In genomic region chr12:82104211-82104610, GRCm38 (mm10) we compare ENCODE assay signal across 10 mouse cellular contexts.
DNase-seq lines count a peak whose midpoint lies in the region; ATAC-seq and TF ChIP-seq lines count a peak whose summit lies in the region.
"Had no signal": no experiment of that assay in that cellular context is flagged by ENCODE, and none has a peak within 500 bp of the region (broad histone marks: within the 10 kb centered on the region; RNA-seq: fewer than 3 reads in every experiment).

No protein-coding gene starts in this region.

- H3K27ac ChIP-seq in intestine, embryonic 15.5 days = 0 out of 2 replicates have a peak overlapping the region, but pooled peaks have one; percentile 33
- no peak overlapping the region for H3K27ac ChIP-seq in intestine, postnatal 0 days (ENCODE audit: low read depth, low read length)
- H3K27ac ChIP-seq in kidney, embryonic 14.5 days (ENCODE audit: low read depth, low read length) = no peak overlapping the region
- H3K27ac ChIP-seq: liver, embryonic 13.5 days had no signal

- no peaks in the 10 kb centered on the region for H3K27me3 ChIP-seq in intestine, embryonic 15.5 days (replicated peaks)
- H3K27me3 ChIP-seq in intestine, postnatal 0 days (replicated peaks; ENCODE audit: control insufficient read depth, insufficient read depth, low read length) = no peaks in the 10 kb centered on the region
- no peaks in the 10 kb centered on the region for H3K27me3 ChIP-seq in kidney, embryonic 14.5 days (ENCODE audit: control insufficient read depth, insufficient read depth, low read length)
- H3K27me3 ChIP-seq: embryonic facial prominence, embryonic 15.5 days; liver, embryonic 13.5 days had no signal

- peak; percentile 66 to 85 for DNase-seq in frontal cortex, postnatal 14 days (ENCODE audit: low spot score in 2 of 2)
- DNase-seq in layer of hippocampus, postnatal 36 days = peak; percentile 80 to 82
- peak; percentile 47 for DNase-seq in right cerebral cortex, postnatal 4 days
- no peak for DNase-seq in adipocyte (ENCODE audit: low spot score)
- no peak for DNase-seq in thymus, postnatal 10 days (ENCODE audit: low spot score in 2 of 2)
- DNase-seq: liver, embryonic 13.5 days had no signal

- H3K4me3 ChIP-seq in intestine, embryonic 15.5 days (replicated peaks) = no peak overlapping the region
- no peak overlapping the region for H3K4me3 ChIP-seq in intestine, postnatal 0 days (ENCODE audit: low read depth, low read length)
- H3K4me3 ChIP-seq in kidney, embryonic 14.5 days (ENCODE audit: low read length) = no peak overlapping the region
- H3K4me3 ChIP-seq: embryonic facial prominence, embryonic 15.5 days; liver, embryonic 13.5 days had no signal

- no peak overlapping the region for H3K4me2 ChIP-seq in intestine, embryonic 15.5 days (replicated peaks)
- H3K4me2 ChIP-seq in intestine, postnatal 0 days (replicated peaks; ENCODE audit: low read depth) = no peak overlapping the region
- no peak overlapping the region for H3K4me2 ChIP-seq in kidney, embryonic 14.5 days (replicated peaks; ENCODE audit: low read depth, low read length)
- H3K4me2 ChIP-seq: embryonic facial prominence, embryonic 15.5 days; liver, embryonic 13.5 days had no signal

- TF ChIP-seq CTCF in intestine, postnatal 0 days (IDR thresholded peaks at IDR 0.05; ENCODE audit: low read depth) = no peak

- no peak overlapping the region for H3K9ac ChIP-seq in intestine, embryonic 15.5 days
- H3K9ac ChIP-seq in intestine, postnatal 0 days (ENCODE audit: low read depth, low read length) = no peak overlapping the region
- no peak overlapping the region for H3K9ac ChIP-seq in kidney, embryonic 14.5 days (ENCODE audit: low read depth, low read length)
- H3K9ac ChIP-seq: embryonic facial prominence, embryonic 15.5 days; liver, embryonic 13.5 days had no signal

- H3K4me1 ChIP-seq in intestine, embryonic 15.5 days (replicated peaks) = peaks cover 12% of the 10 kb centered on the region; the same call in 1 of the 2 replicates
- no peaks in the 10 kb centered on the region for H3K4me1 ChIP-seq in intestine, postnatal 0 days (replicated peaks; ENCODE audit: control insufficient read depth, insufficient read depth, low read length)
- no peaks in the 10 kb centered on the region for H3K4me1 ChIP-seq in kidney, embryonic 14.5 days (ENCODE audit: control insufficient read depth, insufficient read depth, low read length)
- H3K4me1 ChIP-seq: liver, embryonic 13.5 days had no signal

- peak; percentile 39; the same call in 1 of the 2 replicates for ATAC-seq in intestine, embryonic 15.5 days
- ATAC-seq in intestine, postnatal 0 days = no peak
- no peak for ATAC-seq in kidney, embryonic 14.5 days (ENCODE audit: low FRiP score, low TSS enrichment)

- H3K9me3 ChIP-seq in intestine, embryonic 15.5 days = no peaks in the 10 kb centered on the region
- H3K9me3 ChIP-seq in intestine, postnatal 0 days (ENCODE audit: control insufficient read depth) = no peaks in the 10 kb centered on the region
- H3K9me3 ChIP-seq in kidney, embryonic 14.5 days (ENCODE audit: control insufficient read depth, low read length) = no peaks in the 10 kb centered on the region; the same call in 1 of the 2 replicates
- H3K9me3 ChIP-seq: embryonic facial prominence, embryonic 15.5 days; liver, embryonic 13.5 days had no signal

- no peaks in the 10 kb centered on the region for H3K36me3 ChIP-seq in intestine, embryonic 15.5 days
- H3K36me3 ChIP-seq in intestine, postnatal 0 days (ENCODE audit: control insufficient read depth, insufficient read depth) = no peaks in the 10 kb centered on the region
- no peaks in the 10 kb centered on the region for H3K36me3 ChIP-seq in kidney, embryonic 14.5 days (ENCODE audit: control insufficient read depth, insufficient read depth, low read length)
- H3K36me3 ChIP-seq: embryonic facial prominence, embryonic 15.5 days; liver, embryonic 13.5 days had no signal

- WGBS in intestine, embryonic 15.5 days = 64% methylated on average over 10 of the region's 10 CpGs
- WGBS in intestine, postnatal 0 days = 70% methylated on average over 10 of the region's 10 CpGs
- 81% methylated on average over 10 of the region's 10 CpGs for WGBS in kidney, embryonic 14.5 days

Comparison
In these comparisons a context has a peak if more than half of its experiments do, and no peak if none do; other contexts are left out.
1. DNase-seq: peak in frontal cortex, postnatal 14 days (2 of 2), layer of hippocampus, postnatal 36 days (2 of 2) and right cerebral cortex, postnatal 4 days (single experiment); none in adipocyte (single experiment) and thymus, postnatal 10 days (0 of 2).